Comparison of ENCODE assay signal across 12 mouse cellular contexts in genomic region chr11:98395041-98395440, GRCm38 (mm10). TPM values are rescaled to one million over a fixed set of nuclear protein-coding genes. Genes with fewer than 3 reads are reported as not detected.
DNase-seq lines count a peak whose midpoint lies in the region; ATAC-seq and TF ChIP-seq lines count a peak whose summit lies in the region.
"Had no signal": no experiment of that assay in that cellular context is flagged by ENCODE, and none has a peak within 500 bp of the region (broad histone marks: within the 10 kb centered on the region; RNA-seq: fewer than 3 reads in every experiment).

No protein-coding gene starts in this region.

- TF ChIP-seq CTCF in liver, embryonic 14.5 days (IDR thresholded peaks at IDR 0.05; ENCODE audit: low read depth): no peak
- TF ChIP-seq CTCF in midbrain, postnatal 0 days (IDR thresholded peaks at IDR 0.05): no peak

- peak overlapping the region; percentile 2 for H3K9ac ChIP-seq in liver, embryonic 14.5 days (replicated peaks)
- H3K9ac ChIP-seq in midbrain, postnatal 0 days (replicated peaks; ENCODE audit: low read length, poor library complexity, severe bottlenecking): no peak overlapping the region
- H3K9ac ChIP-seq in midbrain, embryonic 14.5 days (replicated peaks; ENCODE audit: low read length): no peak overlapping the region
- H3K9ac ChIP-seq: limb, embryonic 13.5 days had no signal

- no peaks in the 10 kb centered on the region for H3K9me3 ChIP-seq in liver, embryonic 14.5 days (ENCODE audit: control insufficient read depth, low read length)
- H3K9me3 ChIP-seq in midbrain, postnatal 0 days (ENCODE audit: low read length): no peaks in the 10 kb centered on the region
- no peaks in the 10 kb centered on the region for H3K9me3 ChIP-seq in midbrain, embryonic 14.5 days (ENCODE audit: control insufficient read depth, low read length)
- H3K9me3 ChIP-seq: hindbrain, embryonic 10.5 days; limb, embryonic 13.5 days had no signal

- H3K36me3 ChIP-seq in liver, embryonic 14.5 days (replicated peaks; ENCODE audit: control insufficient read depth, insufficient read depth, low read depth): no peaks in the 10 kb centered on the region
- H3K36me3 ChIP-seq in midbrain, postnatal 0 days (ENCODE audit: insufficient read depth, low read length): no peaks in the 10 kb centered on the region
- H3K36me3 ChIP-seq in midbrain, embryonic 14.5 days (ENCODE audit: control insufficient read depth, insufficient read depth, low read length): no peaks in the 10 kb centered on the region
- H3K36me3 ChIP-seq: hindbrain, embryonic 10.5 days had no signal

- peak; percentile 38 for ATAC-seq in liver, embryonic 14.5 days (ENCODE audit: insufficient read depth)
- no peak for ATAC-seq in midbrain, postnatal 0 days (ENCODE audit: low FRiP score)
- ATAC-seq in midbrain, embryonic 14.5 days (ENCODE audit: low FRiP score, low TSS enrichment): no peak

- H3K4me3 ChIP-seq in liver, embryonic 14.5 days (ENCODE audit: insufficient read depth in 1 of 2, low read depth in 2 of 2, low read length in 2 of 2): no peak overlapping the region
- no peak overlapping the region for H3K4me3 ChIP-seq in midbrain, postnatal 0 days (ENCODE audit: low read depth, low read length)
- no peak overlapping the region for H3K4me3 ChIP-seq in midbrain, embryonic 14.5 days (replicated peaks; ENCODE audit: low read depth, low read length)
- H3K4me3 ChIP-seq: hindbrain, embryonic 10.5 days; limb, embryonic 13.5 days had no signal

- peaks cover 34 to 35% of the 10 kb centered on the region in 2 experiments for H3K4me1 ChIP-seq in liver, embryonic 14.5 days (replicated peaks; ENCODE audit: control insufficient read depth in 2 of 2, insufficient read depth in 2 of 2, low read length in 1 of 2)
- H3K4me1 ChIP-seq in midbrain, postnatal 0 days (ENCODE audit: insufficient read depth, low read length): 0 out of 2 replicates have a peak, but pooled peaks cover 5% of the 10 kb centered on the region
- H3K4me1 ChIP-seq in midbrain, embryonic 14.5 days (ENCODE audit: control insufficient read depth, insufficient read depth, low read length): peaks cover 7% of the 10 kb centered on the region

- H3K27me3 ChIP-seq in liver, embryonic 14.5 days (ENCODE audit: control insufficient read depth, insufficient read depth, low read length): no peaks in the 10 kb centered on the region
- H3K27me3 ChIP-seq in midbrain, postnatal 0 days (ENCODE audit: insufficient read depth, low read length): 0 out of 2 replicates have a peak, but pooled peaks cover 5% of the 10 kb centered on the region
- H3K27me3 ChIP-seq in midbrain, embryonic 14.5 days (ENCODE audit: control insufficient read depth, insufficient read depth, low read length): no peaks in the 10 kb centered on the region; the same call in 1 of the 2 replicates

- H3K4me2 ChIP-seq in liver, embryonic 14.5 days (ENCODE audit: low read depth): 0 out of 2 replicates have a peak overlapping the region, but pooled peaks have one; percentile 18
- no peak overlapping the region for H3K4me2 ChIP-seq in midbrain, postnatal 0 days (ENCODE audit: low read depth, low read length, poor library complexity, severe bottlenecking)
- H3K4me2 ChIP-seq in midbrain, embryonic 14.5 days (ENCODE audit: low read length): no peak overlapping the region
- H3K4me2 ChIP-seq: limb, embryonic 13.5 days had no signal

- 11% methylated on average over 4 of the region's 4 CpGs for WGBS in liver, embryonic 14.5 days (ENCODE audit: insufficient replicate concordance)
- WGBS in midbrain, postnatal 0 days: 47% methylated on average over 4 of the region's 4 CpGs
- 48% methylated on average over 4 of the region's 4 CpGs for WGBS in midbrain, embryonic 14.5 days

- peak overlapping the region; percentile 65 for H3K27ac ChIP-seq in liver, embryonic 14.5 days
- no peak overlapping the region for H3K27ac ChIP-seq in midbrain, postnatal 0 days (ENCODE audit: low read depth, low read length)
- H3K27ac ChIP-seq in midbrain, embryonic 14.5 days (replicated peaks; ENCODE audit: low read depth, low read length): no peak overlapping the region
- H3K27ac ChIP-seq: hindbrain, embryonic 10.5 days; limb, embryonic 13.5 days had no signal

- DNase-seq in gastrocnemius, postnatal 10 days: peak; percentile 28
- no peak for DNase-seq in gastrocnemius, adult 8-10 months (ENCODE audit: low spot score in 2 of 2)
- peak; percentile 66 to 83 for DNase-seq in heart, adult 18-20 months
- peak; percentile 85 for DNase-seq in kidney, adult 11 months
- DNase-seq in liver, embryonic 14.5 days (ENCODE audit: low read depth in 3 of 3, low spot score in 3 of 3): peak in 2 of 3 experiments; percentile 14 to 18
- no peak for DNase-seq in embryo, embryonic 10 days (ENCODE audit: low spot score)
- DNase-seq in midbrain, postnatal 0 days (ENCODE audit: low spot score): no peak
- DNase-seq in midbrain, embryonic 14.5 days: no peak
- DNase-seq: embryo, embryonic 11 days had no signal

- TF ChIP-seq EP300 in liver, embryonic 14.5 days (IDR thresholded peaks at IDR 0.05; ENCODE audit: low read depth): no peak

RNA-seq across cellular contexts. Expression of gene Pgap3, which starts 5.2 kb away (rescaled TPM):
- total RNA-seq in gastrocnemius, postnatal 10 days (2021): 1 to 10 TPM; 3.2 to 3.5 TPM
- 1 to 10 TPM; 1.8 to 2.5 (median 2.2) TPM for total RNA-seq in gastrocnemius, adult 8-10 months (2022)
- total RNA-seq in heart, adult 18-20 months (2021): 1 to 10 TPM; 8.1 to 9.1 TPM
- polyA plus RNA-seq in liver, embryonic 14.5 days (2012; rRNA removed): 3.3 and 3.9 TPM in 2 replicates
- polyA plus RNA-seq in liver, embryonic 14.5 days (2014; fragmentation: Nextera tagmentation; extraction: Ambion mirVana): 2.7 and 3.4 TPM in 2 replicates
- total RNA-seq in midbrain, postnatal 0 days (2014; rRNA removed): 10.1 and 10.9 TPM in 2 replicates
- polyA plus RNA-seq in midbrain, postnatal 0 days (2015; fragmentation: Nextera tagmentation; extraction: Ambion mirVana): 7.0 and 7.7 TPM in 2 replicates
- 6.4 and 6.9 TPM in 2 replicates for polyA plus RNA-seq in midbrain, embryonic 14.5 days (2014; fragmentation: Nextera tagmentation; extraction: Ambion mirVana)

RNA-seq across cellular contexts. Expression of gene Pnmt, which starts 8.8 kb away (rescaled TPM):
- total RNA-seq in gastrocnemius, postnatal 10 days (2021): under 1 TPM; 0.28 to 0.77 TPM
- total RNA-seq in gastrocnemius, adult 8-10 months (2022): 1 to 10 TPM; 2.7 to 6.6 (median 3.8) TPM
- under 1 TPM; 0.84 to 0.90 TPM for total RNA-seq in heart, adult 18-20 months (2021)
- polyA plus RNA-seq in liver, embryonic 14.5 days (2012; rRNA removed): not detected in 2 replicates
- not detected in 2 replicates for polyA plus RNA-seq in liver, embryonic 14.5 days (2014; fragmentation: Nextera tagmentation; extraction: Ambion mirVana)
- 1.1 and 4.3 TPM in 2 replicates for total RNA-seq in midbrain, postnatal 0 days (2014; rRNA removed)
- polyA plus RNA-seq in midbrain, postnatal 0 days (2015; fragmentation: Nextera tagmentation; extraction: Ambion mirVana): 3.4 and 3.9 TPM in 2 replicates
- polyA plus RNA-seq in midbrain, embryonic 14.5 days (2014; fragmentation: Nextera tagmentation; extraction: Ambion mirVana): 0.62 and 1.1 TPM in 2 replicates
- polyA plus RNA-seq: spleen, adult 2 months had no signal

RNA-seq across cellular contexts. Expression of gene Tcap, which starts 11.4 kb away (rescaled TPM):
- total RNA-seq in gastrocnemius, postnatal 10 days (2021): 100 to 1,000 TPM; 585 to 712 TPM
- total RNA-seq in gastrocnemius, adult 8-10 months (2022): 1,000 to 10,000 TPM; 3,817 to 5,138 (median 4,616) TPM
- total RNA-seq in heart, adult 18-20 months (2021): 1,000 to 10,000 TPM; 1,636 to 2,096 TPM
- polyA plus RNA-seq in liver, embryonic 14.5 days (2012; rRNA removed): 0.03 TPM in 1 of 2 replicates, not detected in the other
- polyA plus RNA-seq in liver, embryonic 14.5 days (2014; fragmentation: Nextera tagmentation; extraction: Ambion mirVana): not detected in 2 replicates
- total RNA-seq in midbrain, postnatal 0 days (2014; rRNA removed): not detected in 2 replicates
- not detected in 2 replicates for polyA plus RNA-seq in midbrain, postnatal 0 days (2015; fragmentation: Nextera tagmentation; extraction: Ambion mirVana)
- polyA plus RNA-seq in midbrain, embryonic 14.5 days (2014; fragmentation: Nextera tagmentation; extraction: Ambion mirVana): 0.31 TPM in 1 of 2 replicates, not detected in the other

RNA-seq across cellular contexts. Expression of gene Erbb2, which starts 17.2 kb away (rescaled TPM):
- 1 to 10 TPM; 7.2 to 8.7 TPM for total RNA-seq in gastrocnemius, postnatal 10 days (2021)
- 1 to 10 TPM; 1.3 to 1.5 (median 1.4) TPM for total RNA-seq in gastrocnemius, adult 8-10 months (2022)
- 1 to 10 TPM; 5.6 to 5.9 TPM for total RNA-seq in heart, adult 18-20 months (2021)
- polyA plus RNA-seq in liver, embryonic 14.5 days (2012; rRNA removed): 1.1 and 1.2 TPM in 2 replicates
- 1.6 TPM in 2 replicates for polyA plus RNA-seq in liver, embryonic 14.5 days (2014; fragmentation: Nextera tagmentation; extraction: Ambion mirVana)
- total RNA-seq in midbrain, postnatal 0 days (2014; rRNA removed): 8.1 and 9.4 TPM in 2 replicates
- polyA plus RNA-seq in midbrain, postnatal 0 days (2015; fragmentation: Nextera tagmentation; extraction: Ambion mirVana): 3.9 and 4.5 TPM in 2 replicates
- polyA plus RNA-seq in midbrain, embryonic 14.5 days (2014; fragmentation: Nextera tagmentation; extraction: Ambion mirVana): 6.0 and 7.6 TPM in 2 replicates

RNA-seq across cellular contexts. Expression of gene Stard3, which starts 36.9 kb away (rescaled TPM):
- 10 to 100 TPM; 11.4 to 12.1 TPM for total RNA-seq in gastrocnemius, postnatal 10 days (2021)
- 10 to 100 TPM; 12.0 to 18.2 (median 13.9) TPM for total RNA-seq in gastrocnemius, adult 8-10 months (2022)
- total RNA-seq in heart, adult 18-20 months (2021): 10 to 100 TPM; 15.8 to 20.6 TPM
- 15.7 and 16.8 TPM in 2 replicates for polyA plus RNA-seq in liver, embryonic 14.5 days (2012; rRNA removed)
- polyA plus RNA-seq in liver, embryonic 14.5 days (2014; fragmentation: Nextera tagmentation; extraction: Ambion mirVana): 11.6 and 11.9 TPM in 2 replicates
- total RNA-seq in midbrain, postnatal 0 days (2014; rRNA removed): 31.2 and 56.1 TPM in 2 replicates
- 23.8 and 28.2 TPM in 2 replicates for polyA plus RNA-seq in midbrain, postnatal 0 days (2015; fragmentation: Nextera tagmentation; extraction: Ambion mirVana)
- 34.5 and 36.0 TPM in 2 replicates for polyA plus RNA-seq in midbrain, embryonic 14.5 days (2014; fragmentation: Nextera tagmentation; extraction: Ambion mirVana)

Comparison
In these comparisons a context has a peak if more than half of its experiments do, and no peak if none do; other contexts are left out.
1. DNase-seq: peak in gastrocnemius, postnatal 10 days (single experiment), heart, adult 18-20 months (2 of 2), kidney, adult 11 months (single experiment) and liver, embryonic 14.5 days (2 of 3); none in gastrocnemius, adult 8-10 months (0 of 2), embryo, embryonic 10 days (single experiment), midbrain, postnatal 0 days (single experiment) and midbrain, embryonic 14.5 days (single experiment).
2. RNA of gene Tcap, which starts 11.4 kb away (total RNA-seq): 3,817 to 5,138 TPM in gastrocnemius, adult 8-10 months, 1,636 to 2,096 TPM in heart, adult 18-20 months and 585 to 712 TPM in gastrocnemius, postnatal 10 days; not detected in midbrain, postnatal 0 days; every median in the first group is over 100 times any median in the second.